Mouse (Mus musculus) MEL (cell line): Measurements from ENCODE around the gene Stat2.

Experiments used
- CHD1 ChIP-seq: IDR thresholded peaks from 2 replicates; pipeline ENCODE4 v1.6.1; 2012; ENCODE audit warnings: low read depth, mild to moderate bottlenecking, inconsistent platforms, low read length, improper control_type of control experiment
- E2F4 ChIP-seq: IDR thresholded peaks from 2 replicates; pipeline ENCODE4 v1.6.1; 2011; ENCODE audit warnings: low read depth, low read length, improper control_type of control experiment, borderline replicate concordance
- GATA1 ChIP-seq: IDR thresholded peaks from 2 replicates; pipeline ENCODE4 v1.6.1; 2011; ENCODE audit warnings: low read depth, low read length, improper control_type of control experiment
- POLR2AphosphoS5 ChIP-seq: IDR thresholded peaks from 2 replicates; pipeline ENCODE4 v1.6.1; 2012; ENCODE audit warnings: low read depth, borderline replicate concordance, mild to moderate bottlenecking, inconsistent platforms, low read length, moderate library complexity, mixed read lengths

DNA sequence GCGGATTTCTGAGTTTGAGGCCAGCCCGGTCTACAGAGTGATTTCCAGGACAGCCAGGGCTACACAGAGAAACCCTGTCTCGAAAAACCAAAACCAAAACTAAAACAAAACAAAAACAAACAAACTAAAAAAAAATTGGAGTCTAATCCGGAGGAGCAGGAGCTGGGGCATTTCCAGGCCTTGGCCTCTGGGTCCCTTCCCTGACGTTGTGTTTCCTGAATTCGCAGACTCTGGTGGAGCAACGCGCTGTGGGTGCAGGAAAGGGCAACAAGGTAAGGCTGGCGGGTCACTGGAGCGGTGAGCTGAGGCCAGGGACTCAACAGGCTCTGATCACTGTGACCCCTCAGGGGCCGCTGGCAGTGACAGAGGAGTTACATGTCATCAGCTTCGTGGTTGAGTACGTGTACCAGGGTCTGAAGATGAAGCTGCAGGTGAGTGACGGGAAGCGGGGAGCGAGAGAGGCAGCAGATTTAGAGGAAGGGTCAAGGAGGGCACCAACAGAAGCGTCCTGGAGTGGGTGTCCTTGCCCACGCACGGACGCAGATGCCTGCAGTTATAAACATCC lies 12.6 kb downstream of the Stat2 start:
- TF ChIP-seq CHD1 (no peak), GATA1 (no peak), E2F4 (no peak), POLR2AphosphoS5 (no peak)
